Mouse (Mus musculus): Measurements from ENCODE around the gene Specc1l. TPM values are rescaled to one million over a fixed set of nuclear protein-coding genes. Genes with fewer than 3 reads are reported as not detected.

Gene Specc1l
- 14.0 and 15.6 TPM in 2 replicates for polyA plus RNA-seq (2012; rRNA removed)

- Histone ChIP-seq H3K27me3 (replicated peaks; ENCODE audit: control insufficient read depth, insufficient read depth, low read length) (no peaks in the 10 kb centered on the region), H3K4me3 (ENCODE audit: insufficient read depth, low read depth, low read length) (peak within 1 kb of the TSS; percentile 87), H3K36me3 (ENCODE audit: control insufficient read depth, insufficient read depth, low read length) (no peaks in the 10 kb centered on the region), H3K27ac (ENCODE audit: insufficient read depth, low read depth, low read length) (peak within 1 kb of the TSS; percentile 85), H3K4me1 (ENCODE audit: control insufficient read depth, insufficient read depth, low read length) (peaks cover 3% of the 10 kb centered on the region; the same call in 1 of the 2 replicates)
- TF ChIP-seq POLR2A (IDR thresholded peaks at IDR 0.05; ENCODE audit: low read depth, low read length) = peak; percentile 43
- TF ChIP-seq CTCF (conservative IDR thresholded peaks at IDR 0.05; ENCODE audit: insufficient read depth, insufficient read length, low read depth, low read length) = no peak
- under 1% methylated on average over 76 of the region's 80 CpGs for WGBS
- DNase-seq = peak; percentile 97
These were observed at the start of gene Specc1l for GRCm38 (mm10) chr10:75211807-75212645. Specc1l (plus strand) TSS chr10:75212073.

DNA sequence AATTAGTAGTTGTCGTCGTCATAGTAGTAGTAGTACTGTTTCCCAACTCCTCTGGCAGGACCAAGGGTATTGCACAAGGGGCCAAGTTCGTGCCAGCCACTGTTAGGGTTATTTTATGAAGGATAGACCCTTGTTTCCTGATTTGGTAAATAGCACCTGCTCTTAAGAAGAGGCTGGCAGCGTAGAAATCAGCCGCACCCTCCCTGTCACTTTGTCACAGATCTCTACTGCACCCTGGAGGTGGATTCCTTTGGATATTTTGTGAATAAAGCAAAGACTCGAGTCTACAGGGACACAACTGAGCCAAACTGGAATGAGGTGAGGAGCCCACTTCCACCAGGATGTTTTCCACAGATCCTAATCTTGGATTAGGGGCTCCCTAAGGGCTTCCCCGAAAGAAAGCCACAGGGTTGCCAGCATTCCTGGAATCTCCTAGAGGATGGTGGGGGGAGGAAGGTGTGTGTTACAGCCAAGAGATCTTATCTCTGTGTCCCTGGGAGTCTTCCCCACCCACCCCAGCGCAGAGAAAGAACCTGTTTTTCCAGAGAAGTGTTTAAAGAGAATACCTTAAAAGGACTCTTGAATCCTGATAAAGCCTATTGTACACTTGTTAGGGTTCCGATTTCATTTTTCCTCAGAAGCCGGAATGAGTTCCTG lies 45.9 kb upstream of the Specc1l start:
- 74% methylated on average over 10 of the region's 10 CpGs for WGBS
- no peak for DNase-seq

GRCm38 (mm10) chr10:75166601-75167000 lies 45.3 kb upstream of the Specc1l start:
- TF ChIP-seq CTCF (conservative IDR thresholded peaks at IDR 0.05; ENCODE audit: insufficient read depth, insufficient read length, low read depth, low read length) = no peak
- TF ChIP-seq POLR2A (IDR thresholded peaks at IDR 0.05; ENCODE audit: low read depth, low read length) = no peak
- H3K27me3 ChIP-seq (replicated peaks; ENCODE audit: control insufficient read depth, insufficient read depth, low read length) = no peaks in the 10 kb centered on the region
- no peak overlapping the region for H3K27ac ChIP-seq (ENCODE audit: insufficient read depth, low read depth, low read length)
- DNase-seq = no peak
- no peaks in the 10 kb centered on the region for H3K4me1 ChIP-seq (ENCODE audit: control insufficient read depth, insufficient read depth, low read length)
- H3K36me3 ChIP-seq (ENCODE audit: control insufficient read depth, insufficient read depth, low read length) = no peaks in the 10 kb centered on the region; the same call in 1 of the 2 replicates
- WGBS = 88% methylated on average over 4 of the region's 4 CpGs
- H3K4me3 ChIP-seq (ENCODE audit: insufficient read depth, low read depth, low read length) = no peak overlapping the region

More for the DNA sequence above, 45.9 kb upstream of the Specc1l start:
- no peak overlapping the region for H3K27ac ChIP-seq (ENCODE audit: insufficient read depth, low read depth, low read length)
- no peak for TF ChIP-seq POLR2A (IDR thresholded peaks at IDR 0.05; ENCODE audit: low read depth, low read length)
- TF ChIP-seq CTCF (conservative IDR thresholded peaks at IDR 0.05; ENCODE audit: insufficient read depth, insufficient read length, low read depth, low read length) = no peak
- peaks cover 2% of the 10 kb centered on the region; the same call in 1 of the 2 replicates for H3K4me1 ChIP-seq (ENCODE audit: control insufficient read depth, insufficient read depth, low read length)
- no peak overlapping the region for H3K4me3 ChIP-seq (ENCODE audit: insufficient read depth, low read depth, low read length)
- no peaks in the 10 kb centered on the region for H3K27me3 ChIP-seq (replicated peaks; ENCODE audit: control insufficient read depth, insufficient read depth, low read length)
- no peaks in the 10 kb centered on the region; the same call in 1 of the 2 replicates for H3K36me3 ChIP-seq (ENCODE audit: control insufficient read depth, insufficient read depth, low read length)

GRCm38 (mm10) chr10:75170207-75170850 lies 41.5 kb upstream of the Specc1l start:
- WGBS = 52% methylated on average over 12 of the region's 12 CpGs
- H3K4me1 ChIP-seq (ENCODE audit: control insufficient read depth, insufficient read depth, low read length) = 0 out of 2 replicates have a peak, but pooled peaks cover 5% of the 10 kb centered on the region
- H3K27me3 ChIP-seq (replicated peaks; ENCODE audit: control insufficient read depth, insufficient read depth, low read length) = no peaks in the 10 kb centered on the region
- no peak overlapping the region for H3K4me3 ChIP-seq (ENCODE audit: insufficient read depth, low read depth, low read length)
- no peak for TF ChIP-seq CTCF (conservative IDR thresholded peaks at IDR 0.05; ENCODE audit: insufficient read depth, insufficient read length, low read depth, low read length)
- no peak for TF ChIP-seq POLR2A (IDR thresholded peaks at IDR 0.05; ENCODE audit: low read depth, low read length)
- no peaks in the 10 kb centered on the region; the same call in 1 of the 2 replicates for H3K36me3 ChIP-seq (ENCODE audit: control insufficient read depth, insufficient read depth, low read length)
- no peak overlapping the region for H3K27ac ChIP-seq (ENCODE audit: insufficient read depth, low read depth, low read length)
- DNase-seq = peak; percentile 51

DNA sequence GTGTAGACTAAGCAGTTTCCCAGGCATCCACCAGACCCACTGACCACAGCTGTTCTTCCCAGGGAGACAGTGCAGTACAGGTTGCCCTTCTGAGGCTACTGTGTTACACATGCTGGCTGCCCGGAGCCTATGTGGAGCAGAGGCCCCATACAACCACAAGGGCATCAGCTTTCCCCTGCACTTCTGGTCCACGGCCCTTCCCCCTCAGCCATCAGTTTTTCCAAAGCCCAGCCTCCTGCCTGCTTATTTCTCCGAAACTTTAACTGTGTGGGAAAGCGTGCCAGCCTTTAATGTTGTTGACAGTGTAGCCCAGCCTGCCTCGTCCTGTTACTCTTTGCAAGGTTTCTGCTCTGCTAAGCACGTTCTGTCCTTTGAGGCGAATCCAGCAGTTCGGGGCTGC lies 38.8 kb upstream of the Specc1l start:
- Histone ChIP-seq H3K27ac (ENCODE audit: insufficient read depth, low read depth, low read length) (peak overlapping the region; percentile 32), H3K4me3 (ENCODE audit: insufficient read depth, low read depth, low read length) (no peak overlapping the region), H3K27me3 (replicated peaks; ENCODE audit: control insufficient read depth, insufficient read depth, low read length) (no peaks in the 10 kb centered on the region), H3K4me1 (ENCODE audit: control insufficient read depth, insufficient read depth, low read length) (0 out of 2 replicates have a peak, but pooled peaks cover 5% of the 10 kb centered on the region), H3K36me3 (ENCODE audit: control insufficient read depth, insufficient read depth, low read length) (no peaks in the 10 kb centered on the region; the same call in 1 of the 2 replicates)
- no peak for TF ChIP-seq CTCF (conservative IDR thresholded peaks at IDR 0.05; ENCODE audit: insufficient read depth, insufficient read length, low read depth, low read length)
- no peak for TF ChIP-seq POLR2A (IDR thresholded peaks at IDR 0.05; ENCODE audit: low read depth, low read length)
- WGBS = 38% methylated on average over 8 of the region's 8 CpGs
- peak; percentile 47 for DNase-seq

DNA sequence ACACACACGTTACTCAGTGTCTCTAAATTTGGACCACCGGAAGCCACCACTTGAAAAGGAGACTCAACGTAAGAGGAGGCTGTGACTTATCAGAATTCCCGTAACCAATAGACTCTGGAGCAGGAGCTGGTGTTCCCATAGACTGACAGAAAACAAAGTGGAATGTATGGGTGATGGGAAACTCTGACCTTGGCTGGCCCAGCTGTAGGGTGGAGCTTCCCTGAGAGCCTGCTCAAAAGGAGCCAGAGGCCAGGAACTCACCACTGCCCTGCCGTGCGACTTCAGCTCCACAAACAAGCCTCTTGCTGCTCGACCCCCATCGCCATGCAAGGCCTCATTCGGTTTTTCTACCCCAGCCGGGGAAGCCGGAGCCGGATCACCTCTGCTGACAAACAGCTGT lies 38.2 kb upstream of the Specc1l start:
- Histone ChIP-seq H3K36me3 (ENCODE audit: control insufficient read depth, insufficient read depth, low read length) (no peaks in the 10 kb centered on the region; the same call in 1 of the 2 replicates), H3K27me3 (replicated peaks; ENCODE audit: control insufficient read depth, insufficient read depth, low read length) (no peaks in the 10 kb centered on the region), H3K4me1 (ENCODE audit: control insufficient read depth, insufficient read depth, low read length) (0 out of 2 replicates have a peak, but pooled peaks cover 5% of the 10 kb centered on the region), H3K27ac (ENCODE audit: insufficient read depth, low read depth, low read length) (no peak overlapping the region), H3K4me3 (ENCODE audit: insufficient read depth, low read depth, low read length) (no peak overlapping the region; the same call in 1 of the 2 replicates)
- TF ChIP-seq CTCF (conservative IDR thresholded peaks at IDR 0.05; ENCODE audit: insufficient read depth, insufficient read length, low read depth, low read length) = no peak
- TF ChIP-seq POLR2A (IDR thresholded peaks at IDR 0.05; ENCODE audit: low read depth, low read length) = no peak
- DNase-seq = no peak
- WGBS = 63% methylated on average over 12 of the region's 12 CpGs
